Mouse (Mus musculus): ENCODE results near the gene Nrxn1. TPM values are rescaled to one million over a fixed set of nuclear protein-coding genes. Genes with fewer than 3 reads are reported as not detected.
A peak's percentile ranks its signal among the peaks of the same experiment; 100 is the strongest.

Nrxn1 gene
- polyA plus RNA-seq, 1 experiment from 2014 or later: 1.7 TPM

GRCm38 (mm10) chr17:90654506-90654905 lies 438.4 kb downstream of the Nrxn1 start:
- no peak for TF ChIP-seq CTCF (IDR thresholded peaks at IDR 0.05; ENCODE audit: low read depth)
- Histone ChIP-seq H3K36me3 (ENCODE audit: insufficient read depth, low read length) (no peaks in the 10 kb centered on the region), H3K4me2 (ENCODE audit: low read length) (no peak overlapping the region), H3K9me3 (replicated peaks; ENCODE audit: low read length) (no peaks in the 10 kb centered on the region), H3K27me3 (ENCODE audit: insufficient read depth, low read length) (no peaks in the 10 kb centered on the region), H3K4me3 (replicated peaks; ENCODE audit: low read depth, low read length) (no peak overlapping the region), H3K27ac (no peak overlapping the region), H3K4me1 (replicated peaks; ENCODE audit: insufficient read depth, low read length) (no peaks in the 10 kb centered on the region), H3K9ac (ENCODE audit: low read depth, low read length) (no peak overlapping the region)
- ATAC-seq (replicated peaks; ENCODE audit: low FRiP score, low read depth) (no peak), DNase-seq (ENCODE audit: low spot score) (no peak)
- WGBS: 72% methylated on average over 1 of the region's 1 CpGs

- Histone ChIP-seq H3K4me3 (replicated peaks; ENCODE audit: low read depth, low read length) (no peak overlapping the region), H3K4me2 (ENCODE audit: low read length) (no peak overlapping the region), H3K27ac (no peak overlapping the region), H3K27me3 (ENCODE audit: insufficient read depth, low read length) (no peaks in the 10 kb centered on the region), H3K4me1 (replicated peaks; ENCODE audit: insufficient read depth, low read length) (no peaks in the 10 kb centered on the region), H3K9me3 (replicated peaks; ENCODE audit: low read length) (no peaks in the 10 kb centered on the region), H3K9ac (ENCODE audit: low read depth, low read length) (no peak overlapping the region), H3K36me3 (ENCODE audit: insufficient read depth, low read length) (no peaks in the 10 kb centered on the region)
- no peak for TF ChIP-seq CTCF (IDR thresholded peaks at IDR 0.05; ENCODE audit: low read depth)
- WGBS: 55% methylated on average over 2 of the region's 2 CpGs
- ATAC-seq (replicated peaks; ENCODE audit: low FRiP score, low read depth) (no peak), DNase-seq (ENCODE audit: low spot score) (peak; percentile 1)
Measured at GRCm38 (mm10) chr17:90653347-90653746, 439.5 kb downstream of the Nrxn1 start.

- Histone ChIP-seq H3K4me3 (replicated peaks; ENCODE audit: low read depth, low read length) (no peak overlapping the region), H3K4me1 (replicated peaks; ENCODE audit: insufficient read depth, low read length) (no peaks in the 10 kb centered on the region), H3K4me2 (ENCODE audit: low read length) (no peak overlapping the region), H3K27me3 (ENCODE audit: insufficient read depth, low read length) (no peaks in the 10 kb centered on the region), H3K36me3 (ENCODE audit: insufficient read depth, low read length) (no peaks in the 10 kb centered on the region), H3K9me3 (replicated peaks; ENCODE audit: low read length) (no peaks in the 10 kb centered on the region), H3K27ac (no peak overlapping the region), H3K9ac (ENCODE audit: low read depth, low read length) (no peak overlapping the region)
- no peak for ATAC-seq (replicated peaks; ENCODE audit: low FRiP score, low read depth)
- DNase-seq (ENCODE audit: low spot score): no peak
- WGBS: 82% methylated on average over 1 of the region's 1 CpGs
- TF ChIP-seq CTCF (IDR thresholded peaks at IDR 0.05; ENCODE audit: low read depth): no peak
Measured at GRCm38 (mm10) chr17:90650279-90650678, 442.6 kb downstream of the Nrxn1 start.

- H3K27ac ChIP-seq: no peak overlapping the region
- H3K36me3 ChIP-seq (ENCODE audit: insufficient read depth, low read length): no peaks in the 10 kb centered on the region
- ATAC-seq (replicated peaks; ENCODE audit: low FRiP score, low read depth): no peak
- no peaks in the 10 kb centered on the region for H3K4me1 ChIP-seq (replicated peaks; ENCODE audit: insufficient read depth, low read length)
- no peaks in the 10 kb centered on the region for H3K27me3 ChIP-seq (ENCODE audit: insufficient read depth, low read length)
- no peak for DNase-seq (ENCODE audit: low spot score)
- no peak overlapping the region for H3K9ac ChIP-seq (ENCODE audit: low read depth, low read length)
- no peak for TF ChIP-seq CTCF (IDR thresholded peaks at IDR 0.05; ENCODE audit: low read depth)
- no peak overlapping the region for H3K4me3 ChIP-seq (replicated peaks; ENCODE audit: low read depth, low read length)
- WGBS: 59% methylated on average over 2 of the region's 2 CpGs
- H3K9me3 ChIP-seq (replicated peaks; ENCODE audit: low read length): no peaks in the 10 kb centered on the region
- no peak overlapping the region for H3K4me2 ChIP-seq (ENCODE audit: low read length)
Measured at GRCm38 (mm10) chr17:90638970-90639524, 453.8 kb downstream of the Nrxn1 start.

GRCm38 (mm10) chr17:90638183-90638727 lies 454.6 kb downstream of the Nrxn1 start:
- WGBS: 91% methylated on average over 4 of the region's 4 CpGs
- Histone ChIP-seq H3K4me2 (ENCODE audit: low read length) (no peak overlapping the region), H3K27me3 (ENCODE audit: insufficient read depth, low read length) (no peaks in the 10 kb centered on the region), H3K9ac (ENCODE audit: low read depth, low read length) (no peak overlapping the region), H3K36me3 (ENCODE audit: insufficient read depth, low read length) (no peaks in the 10 kb centered on the region), H3K27ac (no peak overlapping the region), H3K4me3 (replicated peaks; ENCODE audit: low read depth, low read length) (no peak overlapping the region), H3K9me3 (replicated peaks; ENCODE audit: low read length) (no peaks in the 10 kb centered on the region), H3K4me1 (replicated peaks; ENCODE audit: insufficient read depth, low read length) (no peaks in the 10 kb centered on the region)
- no peak for TF ChIP-seq CTCF (IDR thresholded peaks at IDR 0.05; ENCODE audit: low read depth)
- DNase-seq (ENCODE audit: low spot score) (no peak), ATAC-seq (replicated peaks; ENCODE audit: low FRiP score, low read depth) (no peak)

- Histone ChIP-seq H3K4me2 (ENCODE audit: low read length) (no peak overlapping the region), H3K4me1 (replicated peaks; ENCODE audit: insufficient read depth, low read length) (no peaks in the 10 kb centered on the region), H3K36me3 (ENCODE audit: insufficient read depth, low read length) (no peaks in the 10 kb centered on the region), H3K4me3 (replicated peaks; ENCODE audit: low read depth, low read length) (no peak overlapping the region), H3K9me3 (replicated peaks; ENCODE audit: low read length) (no peaks in the 10 kb centered on the region), H3K27ac (no peak overlapping the region), H3K9ac (ENCODE audit: low read depth, low read length) (no peak overlapping the region), H3K27me3 (ENCODE audit: insufficient read depth, low read length) (no peaks in the 10 kb centered on the region)
- no peak for TF ChIP-seq CTCF (IDR thresholded peaks at IDR 0.05; ENCODE audit: low read depth)
- 56% methylated on average over 2 of the region's 2 CpGs for WGBS
- DNase-seq (ENCODE audit: low spot score): no peak
- ATAC-seq (replicated peaks; ENCODE audit: low FRiP score, low read depth): no peak
Measured at GRCm38 (mm10) chr17:90631371-90631770, 461.5 kb downstream of the Nrxn1 start.

GRCm38 (mm10) chr17:90629851-90630250 lies 463.0 kb downstream of the Nrxn1 start:
- Histone ChIP-seq H3K9me3 (replicated peaks; ENCODE audit: low read length) (no peaks in the 10 kb centered on the region), H3K27me3 (ENCODE audit: insufficient read depth, low read length) (no peaks in the 10 kb centered on the region), H3K4me1 (replicated peaks; ENCODE audit: insufficient read depth, low read length) (no peaks in the 10 kb centered on the region), H3K27ac (no peak overlapping the region), H3K9ac (ENCODE audit: low read depth, low read length) (no peak overlapping the region), H3K36me3 (ENCODE audit: insufficient read depth, low read length) (no peaks in the 10 kb centered on the region), H3K4me3 (replicated peaks; ENCODE audit: low read depth, low read length) (no peak overlapping the region), H3K4me2 (ENCODE audit: low read length) (no peak overlapping the region)
- no peak for TF ChIP-seq CTCF (IDR thresholded peaks at IDR 0.05; ENCODE audit: low read depth)
- ATAC-seq (replicated peaks; ENCODE audit: low FRiP score, low read depth): no peak
- peak; percentile 2 for DNase-seq (ENCODE audit: low spot score)
- 59% methylated on average over 13 of the region's 13 CpGs for WGBS
